Mouse (Mus musculus) layer of hippocampus, adult 11-12 months (tissue): ENCODE measurements around the gene Tmprss4.
A peak's percentile ranks its signal among the peaks of the same experiment; 100 is the strongest.

Experiments
- DNase-seq: peaks from one replicate; pipeline ENCODE4 v3.0.0; 2022; ENCODE audit warnings: low spot score

The Tmprss4 gene

DNA sequence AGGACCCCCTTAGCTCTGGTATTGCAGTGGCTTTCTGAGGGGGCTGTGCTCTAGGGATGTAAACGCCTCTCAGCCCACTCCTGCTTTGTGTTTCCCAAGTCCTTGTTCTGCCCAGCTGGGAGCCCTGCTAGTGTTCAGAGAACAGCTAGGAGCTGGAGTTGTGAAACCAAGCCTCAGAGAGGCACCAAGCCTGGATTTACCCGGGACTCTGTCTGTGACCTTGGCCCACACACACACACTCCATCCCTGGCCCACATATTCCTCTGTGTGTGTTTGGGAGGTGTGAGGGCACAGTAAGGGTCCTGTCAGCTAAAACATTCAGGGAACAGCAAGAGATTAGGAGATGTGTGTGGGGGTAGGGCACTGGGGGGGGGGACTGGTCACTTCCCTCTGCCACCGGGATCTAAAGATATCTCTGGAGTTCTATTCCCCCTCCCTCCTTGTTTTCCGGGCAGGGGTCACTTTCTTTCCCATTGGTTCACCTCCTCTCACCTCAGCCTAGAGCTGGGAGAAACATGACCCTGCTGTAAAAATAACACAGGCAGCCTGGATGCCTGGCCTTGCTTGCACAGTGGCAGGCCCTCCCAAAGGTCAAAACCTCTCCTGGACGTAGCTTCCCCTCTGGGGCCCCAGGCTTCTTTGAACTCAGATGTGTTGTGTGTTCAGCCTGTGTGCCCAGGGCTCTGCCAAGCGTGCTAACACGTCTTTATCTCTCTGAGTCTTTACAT is 67.3 kb downstream of the Tmprss4 start:
- DNase-seq = no peak

DNA sequence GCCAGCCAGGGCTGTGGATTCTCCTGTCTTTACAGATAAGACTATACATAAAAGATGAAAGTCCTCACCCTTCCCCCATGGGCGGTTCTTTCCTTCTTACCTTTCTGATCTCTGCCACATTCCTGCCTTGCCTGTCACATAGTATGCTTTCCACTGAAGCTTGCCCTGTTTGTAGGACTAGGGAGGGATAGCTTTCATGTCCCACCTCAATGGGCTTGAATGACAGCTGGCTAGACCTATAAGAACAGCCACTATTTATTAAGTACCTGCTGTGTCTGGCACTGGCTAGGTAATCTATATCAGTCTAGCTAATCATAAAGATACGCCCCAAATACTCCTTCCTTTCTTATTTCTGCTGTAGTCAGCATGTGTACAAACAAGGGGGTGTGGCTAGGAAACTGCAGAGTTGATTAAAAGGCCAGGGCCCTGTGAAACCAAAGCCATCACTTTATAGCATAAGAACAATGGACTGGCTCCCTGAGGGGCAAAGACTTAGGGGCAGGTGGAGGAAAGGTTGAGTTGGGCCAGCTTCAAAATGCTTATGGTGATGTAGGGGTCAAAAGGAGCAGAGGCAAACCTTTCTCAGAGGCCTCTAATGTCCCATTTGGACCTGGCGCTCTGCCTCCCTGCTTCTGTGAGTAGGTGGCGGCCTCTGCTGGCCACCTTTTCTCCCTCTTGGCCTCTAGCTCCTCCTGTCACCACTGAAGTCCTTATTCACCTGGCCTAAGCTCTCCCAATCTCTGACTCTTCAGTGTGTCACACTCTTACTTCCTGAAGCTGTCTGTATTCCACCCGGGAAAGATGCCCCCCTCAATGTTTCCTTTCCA is 70.2 kb downstream of the Tmprss4 start:
- DNase-seq = peak; percentile 28

DNA sequence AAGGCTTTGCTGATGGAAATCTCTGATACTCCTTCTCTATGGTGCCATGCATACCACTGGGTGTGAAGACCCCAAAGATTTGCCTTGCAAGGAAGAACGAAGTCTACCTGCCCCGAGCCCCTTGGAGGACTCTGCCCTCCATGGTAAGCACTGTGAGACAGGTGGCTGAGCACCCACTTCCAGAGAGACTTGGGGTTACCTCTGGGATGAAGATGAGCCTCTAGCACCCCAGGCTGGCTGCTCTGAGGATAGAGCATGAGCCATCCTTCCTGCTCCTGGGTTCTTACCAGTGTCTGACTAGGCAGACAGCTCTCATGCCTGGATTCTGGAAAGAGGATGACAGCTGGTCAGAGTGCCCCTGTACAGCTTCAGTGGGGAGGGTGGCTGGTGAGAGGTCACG is 73.8 kb downstream of the Tmprss4 start:
- DNase-seq = no peak

DNA sequence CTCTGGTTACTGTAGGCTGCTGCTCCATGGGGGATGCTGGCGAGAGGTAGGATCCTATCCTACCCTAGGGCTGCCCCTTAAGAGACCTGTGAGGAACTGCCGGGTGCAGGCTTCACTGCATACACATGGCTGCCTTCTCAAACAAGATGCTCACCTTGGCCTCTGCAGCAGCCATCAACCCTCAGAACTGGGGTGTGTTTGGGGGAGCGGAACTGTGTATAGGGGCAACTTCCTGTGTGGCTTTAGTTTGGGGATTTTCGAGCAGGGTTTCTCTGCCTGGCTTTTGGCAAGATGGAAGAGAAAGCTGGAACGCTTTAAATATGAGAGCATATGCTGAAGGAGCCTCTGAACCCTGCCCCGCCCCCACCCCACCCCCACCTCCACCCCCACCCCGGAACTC is 77.0 kb downstream of the Tmprss4 start:
- no peak for DNase-seq

DNA sequence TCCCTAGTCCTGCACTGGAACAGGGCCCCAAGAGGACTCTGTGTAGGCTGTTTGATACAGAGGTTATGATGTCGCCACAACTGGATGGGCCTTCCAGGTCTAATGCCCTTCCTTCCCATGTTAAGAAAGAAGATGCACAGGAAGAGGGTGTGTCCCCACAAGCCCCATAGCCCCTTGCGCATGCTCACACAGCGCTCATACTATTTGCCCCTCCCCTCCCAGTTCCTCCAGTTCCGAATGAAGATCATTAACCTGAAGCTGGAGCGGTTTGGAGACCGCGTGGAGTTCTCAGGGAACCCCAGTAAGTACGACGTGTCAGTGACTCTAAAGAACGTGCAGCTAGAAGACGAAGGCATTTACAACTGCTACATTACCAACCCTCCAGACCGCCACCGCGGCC is 78.7 kb downstream of the Tmprss4 start:
- DNase-seq = no peak
